Mouse (Mus musculus) midbrain, embryonic 10.5 days (tissue): ENCODE measurements around the gene Ost4. TPM values are rescaled to one million over a fixed set of nuclear protein-coding genes. Genes with fewer than 3 reads are reported as not detected.
"Not testable (repeated sequence)": the region's sequence is repeated elsewhere in the genome, so short reads cannot be mapped to it uniquely, and the experiment has no call there.

Experiments
- DNase-seq: peaks from one replicate; pipeline ENCODE4 v3.0.0-alpha.2; 2017; ENCODE audit warnings: low spot score
- H3K27ac ChIP-seq: fragments of 300-500 bp; sonication (generic); replicated peaks from 2 replicates; pipeline ENCODE4 v1.5.1; 2016; ENCODE audit warnings: mild to moderate bottlenecking
- H3K27me3 ChIP-seq: fragments of 300-500 bp; sonication (generic); 2 replicates; pipeline ENCODE4 v1.6.1; 2016; ENCODE audit warnings: low read depth, mild to moderate bottlenecking; ENCODE audit not compliant: poor library complexity, severe bottlenecking
- H3K36me3 ChIP-seq: fragments of 300-500 bp; sonication (generic); 2 replicates; pipeline ENCODE4 v1.6.1; 2016; ENCODE audit warnings: mild to moderate bottlenecking, moderate library complexity
- H3K4me1 ChIP-seq: fragments of 300-500 bp; sonication (generic); 2 replicates; pipeline ENCODE4 v1.6.1; 2016
- H3K4me3 ChIP-seq: fragments of 300-500 bp; sonication (generic); 2 replicates; pipeline ENCODE4 v1.5.1; 2016; ENCODE audit warnings: mild to moderate bottlenecking, moderate library complexity
- H3K9me3 ChIP-seq: fragments of 300-500 bp; sonication (generic); replicated peaks from 2 replicates; pipeline ENCODE4 v1.6.1; 2016; ENCODE audit warnings: mild to moderate bottlenecking
- WGBS: fragments of 180-500 bp; shearing (Covaris S2); methylation state at CpG from one replicate; pipeline ENCODE4 v1.1.7; 2016; 5-methylcytosine and 5-hydroxymethylcytosine counted together
- polyA plus RNA-seq: library from polyadenylated mRNA; unstranded; fragments of >200 nt; fragmentation: Nextera tagmentation; extraction: Ambion mirVana; gene quantifications from 2 replicates; pipeline ENCODE4 v1.2.1, GENCODE M21; 2016

Ost4 gene
- polyA plus RNA-seq, 1 experiment from 2014 or later: 415 TPM

- not testable (repeated sequence) for H3K4me3 ChIP-seq, H3K9me3 ChIP-seq, H3K27ac ChIP-seq, H3K27me3 ChIP-seq, DNase-seq
- 88% methylated on average over 4 of the region's 4 CpGs for WGBS
- Histone ChIP-seq H3K4me1 (peaks cover 12% of the 10 kb centered on the region), H3K36me3 (peaks cover 14% of the 10 kb centered on the region)
Observed at GRCm38 (mm10) chr5:30881839-30882238, 25.7 kb downstream of the Ost4 start.

DNA sequence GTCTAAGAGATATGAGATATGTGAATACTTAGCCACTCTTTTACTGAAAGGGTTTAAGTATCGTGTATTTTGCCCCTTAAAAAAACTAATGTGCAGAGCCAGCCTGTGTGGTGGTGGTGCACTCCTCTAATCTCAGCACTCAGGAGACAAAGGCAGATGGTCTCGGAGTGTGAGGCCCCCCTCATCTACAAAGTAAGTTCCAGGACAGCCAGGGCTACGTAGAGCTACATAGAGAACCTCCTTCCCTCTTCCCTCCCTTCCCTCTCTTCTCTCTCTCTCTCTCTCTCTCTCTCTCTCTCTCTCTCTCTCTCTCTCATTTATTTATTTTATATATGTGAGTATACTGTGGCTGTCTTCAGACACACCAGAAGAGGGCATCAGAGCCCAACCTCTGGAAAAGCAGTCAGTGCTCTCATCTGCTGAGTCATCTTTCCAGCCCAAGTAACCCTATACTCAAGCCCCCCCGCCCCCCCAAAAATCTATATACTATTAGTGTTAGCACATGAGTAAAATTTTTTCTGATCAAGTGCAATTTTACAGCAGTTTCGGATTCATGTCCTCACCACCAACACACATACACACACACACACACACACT is 28.1 kb downstream of the Ost4 start:
- Histone ChIP-seq H3K27ac (no peak overlapping the region), H3K36me3 (peaks cover 37% of the 10 kb centered on the region), H3K4me3 (no peak overlapping the region), H3K4me1 (0 out of 2 replicates have a peak, but pooled peaks cover 2% of the 10 kb centered on the region), H3K27me3 (no peaks in the 10 kb centered on the region), H3K9me3 (no peaks in the 10 kb centered on the region)
- WGBS: 77% methylated on average over 5 of the region's 5 CpGs
- no peak for DNase-seq

- WGBS: 68% methylated on average over 6 of the region's 6 CpGs
- H3K4me3 ChIP-seq: no peak overlapping the region
- H3K36me3 ChIP-seq: peaks cover 46% of the 10 kb centered on the region
- DNase-seq: no peak
- H3K9me3 ChIP-seq: no peaks in the 10 kb centered on the region
- 0 out of 2 replicates have a peak, but pooled peaks cover 2% of the 10 kb centered on the region for H3K4me1 ChIP-seq
- H3K27me3 ChIP-seq: no peaks in the 10 kb centered on the region
- no peak overlapping the region for H3K27ac ChIP-seq
Observed at GRCm38 (mm10) chr5:30878616-30879015, 29.0 kb downstream of the Ost4 start.

GRCm38 (mm10) chr5:30874365-30874764 is 33.2 kb downstream of the Ost4 start:
- Histone ChIP-seq H3K9me3 (no peaks in the 10 kb centered on the region), H3K27ac (no peak overlapping the region), H3K27me3 (no peaks in the 10 kb centered on the region), H3K36me3 (peaks cover 79% of the 10 kb centered on the region), H3K4me1 (peaks cover 17% of the 10 kb centered on the region), H3K4me3 (no peak overlapping the region)
- no peak for DNase-seq
- 93% methylated on average over 7 of the region's 7 CpGs for WGBS

DNA sequence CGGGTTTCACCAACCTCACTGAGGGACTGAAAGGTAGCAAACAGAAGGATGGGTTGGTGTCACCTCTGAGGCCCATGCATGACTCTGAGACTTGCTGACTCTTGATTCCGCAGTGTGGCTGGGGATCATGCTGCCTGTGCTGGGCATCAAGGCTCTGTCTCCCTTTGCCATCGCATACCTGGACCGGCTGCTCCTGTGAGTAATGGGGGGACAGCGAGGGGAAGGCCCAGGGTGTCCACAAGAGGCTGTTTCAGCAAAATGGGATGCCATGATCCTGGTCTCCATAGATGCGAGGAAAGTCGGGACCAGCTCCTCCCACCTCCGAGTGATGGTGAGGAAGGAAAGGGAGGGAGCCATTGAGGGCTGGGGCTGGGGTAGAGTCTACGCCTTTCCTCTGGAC is 35.0 kb downstream of the Ost4 start:
- H3K27me3 ChIP-seq: no peaks in the 10 kb centered on the region
- peaks cover 21% of the 10 kb centered on the region for H3K4me1 ChIP-seq
- peaks cover 77% of the 10 kb centered on the region for H3K36me3 ChIP-seq
- WGBS: 94% methylated on average over 9 of the region's 9 CpGs
- H3K4me3 ChIP-seq: no peak overlapping the region
- H3K9me3 ChIP-seq: no peaks in the 10 kb centered on the region
- H3K27ac ChIP-seq: no peak overlapping the region
- no peak for DNase-seq

GRCm38 (mm10) chr5:30870131-30870406 is 37.5 kb downstream of the Ost4 start:
- H3K27ac ChIP-seq: peak overlapping the region; percentile 90
- H3K27me3 ChIP-seq: no peaks in the 10 kb centered on the region
- 34% methylated on average over 2 of the region's 2 CpGs for whole genome bisulfite sequencing
- H3K4me3 ChIP-seq: peak overlapping the region; percentile 86
- DNase-seq: no peak
- peaks cover 69% of the 10 kb centered on the region for H3K36me3 ChIP-seq
- H3K9me3 ChIP-seq: no peaks in the 10 kb centered on the region
- peaks cover 21% of the 10 kb centered on the region for H3K4me1 ChIP-seq

DNA sequence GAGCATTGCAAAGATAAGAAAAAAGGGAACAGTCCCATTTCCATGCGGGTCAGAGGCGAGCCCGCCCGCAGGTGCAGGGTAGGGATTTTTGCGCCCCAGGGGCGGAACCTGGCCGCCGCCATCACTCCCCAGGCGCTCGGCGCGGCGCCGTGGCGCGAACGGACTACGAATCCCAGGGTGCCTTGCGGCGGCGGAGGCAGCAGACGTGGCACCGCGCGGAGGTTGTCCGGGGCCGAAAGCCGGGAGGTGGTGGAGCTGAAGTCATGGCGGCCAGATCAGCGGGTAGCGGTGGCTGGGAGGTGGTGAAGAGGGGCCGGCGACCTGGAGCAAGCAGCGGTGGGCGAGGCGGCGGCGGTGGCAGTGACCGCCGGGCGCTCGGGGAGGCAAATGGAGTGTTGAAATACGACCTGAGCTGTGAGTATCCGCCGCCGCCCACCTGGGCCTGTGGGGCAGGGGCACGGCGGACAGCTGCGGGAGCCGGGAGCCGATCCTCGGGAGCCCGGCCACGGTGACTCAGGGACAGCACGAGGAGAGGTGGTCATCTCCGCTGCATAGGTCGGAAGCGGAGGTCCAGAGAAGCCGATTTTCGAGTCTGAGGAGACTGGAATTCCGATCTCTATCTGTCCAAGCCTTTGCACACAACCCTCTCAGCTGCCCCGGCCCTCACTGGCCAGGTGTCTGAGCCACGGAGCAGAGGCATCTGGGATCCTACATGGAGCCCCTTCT is 38.0 kb downstream of the Ost4 start:
- peaks cover 69% of the 10 kb centered on the region for H3K36me3 ChIP-seq
- H3K4me3 ChIP-seq: peak overlapping the region; percentile 86
- peak; percentile 89 for DNase-seq
- H3K4me1 ChIP-seq: peaks cover 21% of the 10 kb centered on the region
- no peaks in the 10 kb centered on the region for H3K27me3 ChIP-seq
- under 1% methylated on average over 63 of the region's 63 CpGs for WGBS
- H3K9me3 ChIP-seq: no peaks in the 10 kb centered on the region
- H3K27ac ChIP-seq: peak overlapping the region; percentile 90

- Histone ChIP-seq H3K27ac (peak overlapping the region; percentile 90), H3K9me3 (no peaks in the 10 kb centered on the region), H3K4me1 (peaks cover 21% of the 10 kb centered on the region), H3K27me3 (no peaks in the 10 kb centered on the region), H3K36me3 (peaks cover 69% of the 10 kb centered on the region), H3K4me3 (peak overlapping the region; percentile 86)
- WGBS: 24% methylated on average over 9 of the region's 9 CpGs
- peak; percentile 45 for DNase-seq
Observed at GRCm38 (mm10) chr5:30868981-30869380, 38.6 kb downstream of the Ost4 start.

DNA sequence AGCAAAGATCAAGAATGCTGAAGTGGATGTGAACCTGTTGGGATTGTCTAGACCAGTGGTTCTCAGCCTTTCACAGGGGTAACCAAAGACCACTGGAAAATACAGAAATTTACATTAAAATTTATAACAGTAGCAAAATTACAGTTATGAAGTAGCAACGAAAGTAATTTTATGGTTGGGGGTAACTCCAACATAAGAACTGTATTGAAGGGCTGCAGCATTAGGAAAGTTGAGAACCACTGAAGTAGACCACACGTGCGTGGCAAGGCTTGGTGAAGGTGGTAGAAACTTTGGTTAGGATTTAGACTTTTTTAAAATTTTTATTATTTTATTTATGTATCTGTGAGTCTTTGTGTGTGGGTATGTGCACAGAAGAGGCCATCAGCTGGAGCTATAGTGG is 39.9 kb downstream of the Ost4 start, which contains the start of gene Tmem214:
Gene Tmem214 (plus strand): TSS at position 301 of the 400 bp plus-strand sequence.
- Histone ChIP-seq H3K36me3 (peaks cover 64% of the 10 kb centered on the region), H3K4me1 (peaks cover 21% of the 10 kb centered on the region), H3K27me3 (no peaks in the 10 kb centered on the region), H3K4me3 (peak within 1 kb of the TSS; percentile 86), H3K9me3 (no peaks in the 10 kb centered on the region), H3K27ac (peak within 1 kb of the TSS; percentile 90)
- no peak for DNase-seq
- 89% methylated on average over 3 of the region's 3 CpGs for WGBS

- H3K27me3 ChIP-seq: no peaks in the 10 kb centered on the region
- H3K4me3 ChIP-seq: no peak overlapping the region
- WGBS: 90% methylated on average over 3 of the region's 3 CpGs
- no peak for DNase-seq
- H3K27ac ChIP-seq: no peak overlapping the region
- peaks cover 63% of the 10 kb centered on the region for H3K36me3 ChIP-seq
- H3K9me3 ChIP-seq: no peaks in the 10 kb centered on the region
- H3K4me1 ChIP-seq: peaks cover 21% of the 10 kb centered on the region
Observed at GRCm38 (mm10) chr5:30866871-30867270, 40.7 kb downstream of the Ost4 start.

DNA sequence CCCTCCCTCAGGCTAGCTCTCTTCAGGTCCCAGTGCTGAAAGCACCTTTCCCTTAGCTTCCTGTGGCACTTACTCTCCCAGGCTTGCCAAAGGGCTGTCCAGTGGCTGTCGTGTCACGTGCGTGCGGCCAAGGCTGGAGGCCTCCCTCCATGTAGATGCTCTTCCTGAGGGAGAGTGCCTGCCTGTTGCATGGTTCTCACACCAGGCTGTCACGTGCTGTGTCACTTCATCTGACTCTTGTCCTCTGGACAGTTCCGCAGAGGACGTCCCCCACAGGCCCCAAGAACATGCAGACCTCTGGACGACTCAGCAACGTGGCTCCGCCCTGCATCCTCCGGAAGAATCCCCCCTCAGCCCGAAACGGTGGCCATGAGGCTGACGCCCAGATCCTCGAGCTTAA is 43.3 kb downstream of the Ost4 start:
- Histone ChIP-seq H3K4me3 (no peak overlapping the region), H3K27me3 (no peaks in the 10 kb centered on the region), H3K4me1 (peaks cover 6% of the 10 kb centered on the region; the same call in 1 of the 2 replicates), H3K9me3 (0 out of 2 replicates have a peak, but pooled peaks cover 6% of the 10 kb centered on the region), H3K36me3 (peaks cover 51% of the 10 kb centered on the region), H3K27ac (no peak overlapping the region)
- WGBS: 47% methylated on average over 15 of the region's 15 CpGs
- no peak for DNase-seq

DNA sequence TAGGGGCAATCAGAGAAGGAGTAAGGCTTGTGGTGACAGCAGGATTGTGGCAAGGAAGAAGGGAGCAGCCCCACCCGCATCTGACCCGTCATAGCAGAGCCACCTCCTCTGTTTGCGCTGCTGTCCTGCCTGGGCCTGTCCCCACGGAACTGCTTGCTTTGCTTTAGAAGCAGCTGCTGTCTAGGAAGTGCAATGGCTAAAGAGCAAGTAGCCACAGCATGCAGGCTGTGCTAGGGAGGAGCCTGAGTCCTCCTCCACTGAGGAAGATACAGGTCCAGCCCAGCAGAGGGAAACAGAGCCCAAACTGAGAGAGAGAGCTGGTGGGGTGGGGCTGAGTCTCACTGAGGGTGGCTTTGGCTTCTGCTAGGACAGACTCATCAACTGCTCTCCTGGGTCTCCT is 43.7 kb downstream of the Ost4 start:
- WGBS: 44% methylated on average over 4 of the region's 4 CpGs
- Histone ChIP-seq H3K27ac (0 out of 2 replicates have a peak overlapping the region, but pooled peaks have one; percentile 33), H3K9me3 (0 out of 2 replicates have a peak, but pooled peaks cover 6% of the 10 kb centered on the region), H3K36me3 (peaks cover 51% of the 10 kb centered on the region), H3K27me3 (no peaks in the 10 kb centered on the region), H3K4me1 (0 out of 2 replicates have a peak, but pooled peaks cover under 1% of the 10 kb centered on the region), H3K4me3 (no peak overlapping the region)
- no peak for DNase-seq

DNA sequence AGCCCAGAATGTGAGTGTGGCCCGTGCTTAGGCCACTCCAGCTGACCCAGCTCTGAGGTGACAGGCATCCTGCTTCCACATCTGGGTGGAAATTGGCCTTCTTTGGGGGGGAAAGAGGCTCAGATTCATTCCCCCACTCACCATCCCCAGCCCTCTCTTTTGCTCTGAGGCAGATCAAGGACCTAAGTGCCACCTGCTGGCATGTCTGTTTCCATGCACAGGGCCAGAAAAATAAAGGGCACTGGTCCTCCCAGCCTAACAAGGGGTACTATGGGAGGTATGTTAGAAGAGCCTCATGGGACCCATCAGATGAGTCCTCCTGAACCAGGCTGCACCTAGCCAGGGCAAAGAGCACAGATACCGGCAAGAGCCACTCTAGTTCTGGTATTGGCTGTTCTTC is 51.5 kb downstream of the Ost4 start:
- WGBS: 84% methylated on average over 2 of the region's 2 CpGs
- DNase-seq: no peak
- Histone ChIP-seq H3K4me1 (no peaks in the 10 kb centered on the region), H3K4me3 (no peak overlapping the region), H3K27ac (no peak overlapping the region), H3K9me3 (0 out of 2 replicates have a peak, but pooled peaks cover 6% of the 10 kb centered on the region), H3K27me3 (no peaks in the 10 kb centered on the region), H3K36me3 (no peaks in the 10 kb centered on the region)
